Mouse (Mus musculus): ENCODE measurements at regions not wholly inside any gene's neighbourhood (a gene's known extent, or its start where the extent isn't known, plus 50 kb on each side); places are given as distances from the start of the nearest gene placed in this dataset.

GRCm38 (mm10) chr15:25117980-25118379 lies 295.6 kb downstream of the Basp1 start:
- no peak overlapping the region for H3K27ac ChIP-seq (ENCODE audit: insufficient read depth, low read depth)
- H3K9ac ChIP-seq (ENCODE audit: insufficient read depth, low read depth): no peak overlapping the region
- TF ChIP-seq JUND (conservative IDR thresholded peaks at IDR 0.05; ENCODE audit: low read depth, low read length) (no peak), ETS1 (conservative IDR thresholded peaks at IDR 0.05; ENCODE audit: low read depth, low read length) (no peak), MXI1 (IDR thresholded peaks at IDR 0.05; ENCODE audit: low read depth, low read length) (no peak), TBP (conservative IDR thresholded peaks at IDR 0.05; ENCODE audit: low read depth, low read length) (no peak), NRF1 (IDR thresholded peaks at IDR 0.05; ENCODE audit: low read depth, low read length) (no peak), RCOR1 (conservative IDR thresholded peaks at IDR 0.05; ENCODE audit: low read depth, low read length) (no peak), E2F4 (IDR thresholded peaks at IDR 0.05; ENCODE audit: insufficient replicate concordance, low read depth, low read length) (no peak), MAZ (IDR thresholded peaks at IDR 0.05; ENCODE audit: low read depth, low read length) (no peak), ZC3H11A (IDR thresholded peaks at IDR 0.05; ENCODE audit: low read depth, low read length) (no peak), NELFE (IDR thresholded peaks at IDR 0.05; ENCODE audit: low read depth, low read length) (no peak), POLR2AphosphoS2 (IDR thresholded peaks at IDR 0.05; ENCODE audit: low read depth, low read length) (no peak)
- dilution Hi-C loops (cut with MboI; ENCODE audit: extremely low pct_ligation_motif_present, extremely low pct_unique_long_range_greater_than_20kb, low sequenced_read_pairs): no loop called here
- no peaks in the 10 kb centered on the region for H3K27me3 ChIP-seq (replicated peaks)
- no peaks in the 10 kb centered on the region for H3K4me1 ChIP-seq (ENCODE audit: control insufficient read depth in 1 of 2, insufficient read depth in 2 of 2)
- no peaks in the 10 kb centered on the region for H3K9me3 ChIP-seq (replicated peaks; ENCODE audit: low read length)
- no peaks in the 10 kb centered on the region for H3K36me3 ChIP-seq (replicated peaks in 1 of 2; ENCODE audit: control insufficient read depth in 1 of 2, insufficient read depth in 1 of 2, low read length in 1 of 2)
- peak; percentile 40 for DNase-seq (ENCODE audit: extremely low read depth)
- H3K4me2 ChIP-seq (ENCODE audit: insufficient read depth, low read depth, poor library complexity, severe bottlenecking): no peak overlapping the region
- no peak overlapping the region for H3K4me3 ChIP-seq (replicated peaks in 1 of 3; ENCODE audit: low read depth in 2 of 3, low read length in 2 of 3, poor library complexity in 1 of 3)
- H3K79me2 ChIP-seq (replicated peaks; ENCODE audit: control insufficient read depth, extremely low read depth, insufficient read depth, poor library complexity, severe bottlenecking): no peaks in the 10 kb centered on the region
- in situ Hi-C loops (cut with MboI; ENCODE audit: low pct_ligation_motif_present, low pct_unique_long_range_greater_than_20kb, low sequenced_read_pairs): no loop called here

DNA sequence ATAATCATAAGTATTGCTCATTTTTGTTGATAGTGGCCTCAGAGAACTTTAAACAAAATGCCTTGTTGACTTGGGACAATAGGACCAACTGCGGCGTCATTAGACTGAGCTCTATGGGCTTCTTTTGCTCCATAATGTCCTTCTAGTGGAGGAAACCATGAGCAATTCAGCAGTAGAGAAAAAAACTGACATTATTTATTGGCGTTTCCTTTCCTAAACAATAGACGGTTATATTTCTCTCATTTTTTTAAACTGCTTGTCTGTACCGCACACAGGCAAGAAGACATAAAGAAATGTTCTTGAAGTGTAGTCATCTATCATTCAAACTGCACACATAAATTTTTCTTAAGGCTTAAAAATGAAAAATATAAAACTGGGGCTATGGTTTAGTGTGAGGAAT lies 310.8 kb downstream of the Basp1 start:
- TF ChIP-seq USF1 (IDR thresholded peaks at IDR 0.05; ENCODE audit: low read depth, low read length) (no peak), POLR2AphosphoS2 (IDR thresholded peaks at IDR 0.05; ENCODE audit: low read depth, low read length) (no peak), KAT2A (IDR thresholded peaks at IDR 0.05; ENCODE audit: insufficient replicate concordance, low read length) (no peak), PAX5 (IDR thresholded peaks at IDR 0.05; ENCODE audit: low read length) (no peak), POLR2A (IDR thresholded peaks at IDR 0.05; ENCODE audit: low read depth, low read length) (no peak), ZNF384 (IDR thresholded peaks at IDR 0.05; ENCODE audit: low read depth, low read length) (no peak), ZKSCAN1 (IDR thresholded peaks at IDR 0.05; ENCODE audit: borderline replicate concordance, low read depth, low read length) (no peak), RCOR1 (conservative IDR thresholded peaks at IDR 0.05; ENCODE audit: low read depth, low read length) (no peak), ETS1 (conservative IDR thresholded peaks at IDR 0.05; ENCODE audit: low read depth, low read length) (no peak), CHD2 (IDR thresholded peaks at IDR 0.05; ENCODE audit: low read length) (no peak), E2F4 (IDR thresholded peaks at IDR 0.05; ENCODE audit: insufficient replicate concordance, low read depth, low read length) (no peak), MEF2A (IDR thresholded peaks at IDR 0.05; ENCODE audit: borderline replicate concordance, low read depth, low read length) (no peak), ELF1 (IDR thresholded peaks at IDR 0.05; ENCODE audit: low read depth, low read length) (no peak), JUND (conservative IDR thresholded peaks at IDR 0.05; ENCODE audit: low read depth, low read length) (no peak), ZMIZ1 (IDR thresholded peaks at IDR 0.05; ENCODE audit: low read depth, low read length) (no peak), MYC (IDR thresholded peaks at IDR 0.05; ENCODE audit: low read depth, low read length) (no peak), NELFE (IDR thresholded peaks at IDR 0.05; ENCODE audit: low read depth, low read length) (no peak), MXI1 (IDR thresholded peaks at IDR 0.05; ENCODE audit: low read depth, low read length) (no peak), RAD21 (IDR thresholded peaks at IDR 0.05; ENCODE audit: low read depth, low read length) (no peak), MAX (IDR thresholded peaks at IDR 0.05; ENCODE audit: low read length) (no peak)
- H3K4me1 ChIP-seq (ENCODE audit: control insufficient read depth in 1 of 2, insufficient read depth in 2 of 2): no peaks in the 10 kb centered on the region
- no peak overlapping the region for H3K4me2 ChIP-seq (ENCODE audit: insufficient read depth, low read depth, poor library complexity, severe bottlenecking)
- DNase-seq (ENCODE audit: extremely low read depth): no peak
- H3K79me2 ChIP-seq (replicated peaks; ENCODE audit: control insufficient read depth, extremely low read depth, insufficient read depth, poor library complexity, severe bottlenecking): no peaks in the 10 kb centered on the region
- H3K4me3 ChIP-seq (replicated peaks in 1 of 3; ENCODE audit: low read depth in 2 of 3, low read length in 2 of 3, poor library complexity in 1 of 3): no peak overlapping the region
- dilution Hi-C loops (cut with MboI; ENCODE audit: extremely low pct_ligation_motif_present, extremely low pct_unique_long_range_greater_than_20kb, low sequenced_read_pairs) (no loop called here), in situ Hi-C loops (cut with MboI; ENCODE audit: low pct_ligation_motif_present, low pct_unique_long_range_greater_than_20kb, low sequenced_read_pairs) (no loop called here)
- H3K9me3 ChIP-seq (replicated peaks; ENCODE audit: low read length): no peaks in the 10 kb centered on the region
- no peaks in the 10 kb centered on the region for H3K27me3 ChIP-seq (replicated peaks)
- H3K36me3 ChIP-seq (replicated peaks in 1 of 2; ENCODE audit: control insufficient read depth in 1 of 2, insufficient read depth in 1 of 2, low read length in 1 of 2): no peaks in the 10 kb centered on the region
- no peak overlapping the region for H3K27ac ChIP-seq (ENCODE audit: insufficient read depth, low read depth)
- no peak overlapping the region for H3K9ac ChIP-seq (ENCODE audit: insufficient read depth, low read depth)

Data from CH12.LX (cell line).